ENCODE assay signal across 10 mouse cellular contexts in genomic region chr11:89065297-89065696, GRCm38 (mm10). TPM values are rescaled to one million over a fixed set of nuclear protein-coding genes. Genes with fewer than 3 reads are reported as not detected.
DNase-seq lines count a peak whose midpoint lies in the region; ATAC-seq and TF ChIP-seq lines count a peak whose summit lies in the region.
"Had no signal": no experiment of that assay in that cellular context is flagged by ENCODE, and none has a peak within 500 bp of the region (broad histone marks: within the 10 kb centered on the region; RNA-seq: fewer than 3 reads in every experiment).

No protein-coding gene starts in this region.

- no peaks in the 10 kb centered on the region for H3K27me3 ChIP-seq in embryonic facial prominence, embryonic 11.5 days (ENCODE audit: control insufficient read depth, insufficient read depth, low read length)
- no peaks in the 10 kb centered on the region for H3K27me3 ChIP-seq in embryonic facial prominence, embryonic 10.5 days (replicated peaks; ENCODE audit: low read depth, poor library complexity, severe bottlenecking)
- no peaks in the 10 kb centered on the region for H3K27me3 ChIP-seq in lung, postnatal 0 days (replicated peaks; ENCODE audit: insufficient read depth, low read length)
- H3K27me3 ChIP-seq: hindbrain, embryonic 15.5 days had no signal

- no peak overlapping the region for H3K27ac ChIP-seq in embryonic facial prominence, embryonic 11.5 days (replicated peaks; ENCODE audit: low read depth, low read length)
- H3K27ac ChIP-seq in embryonic facial prominence, embryonic 10.5 days (replicated peaks): no peak overlapping the region
- no peak overlapping the region for H3K27ac ChIP-seq in lung, postnatal 0 days (ENCODE audit: low read length)
- H3K27ac ChIP-seq: hindbrain, embryonic 15.5 days had no signal

- H3K4me1 ChIP-seq in embryonic facial prominence, embryonic 11.5 days (ENCODE audit: control insufficient read depth, insufficient read depth, low read length): no peaks in the 10 kb centered on the region
- H3K4me1 ChIP-seq in embryonic facial prominence, embryonic 10.5 days: peaks cover 10% of the 10 kb centered on the region
- H3K4me1 ChIP-seq in lung, postnatal 0 days (ENCODE audit: insufficient read depth, low read depth, low read length): no peaks in the 10 kb centered on the region

- peak; percentile 53 for TF ChIP-seq CTCF in lung, postnatal 0 days (IDR thresholded peaks at IDR 0.05)

- peak; percentile 26 for DNase-seq in embryonic facial prominence, embryonic 11.5 days (ENCODE audit: low spot score)
- DNase-seq in embryonic facial prominence, embryonic 10.5 days (ENCODE audit: low spot score): no peak
- no peak for DNase-seq in lung, postnatal 0 days (ENCODE audit: low spot score)
- no peak for DNase-seq in lung, postnatal 14 days
- peak; percentile 38 for DNase-seq in T-cell, adult 2 months (ENCODE audit: low spot score)
- DNase-seq in testis, postnatal 14 days (ENCODE audit: low spot score): peak; percentile 46
- no peak for DNase-seq in right cerebral cortex, adult 2 months (ENCODE audit: low spot score in 2 of 2)
- DNase-seq in frontal cortex, postnatal 25 days (ENCODE audit: low spot score in 2 of 2): no peak

- H3K4me3 ChIP-seq in embryonic facial prominence, embryonic 11.5 days (ENCODE audit: low read depth, low read length): no peak overlapping the region
- H3K4me3 ChIP-seq in embryonic facial prominence, embryonic 10.5 days: no peak overlapping the region
- no peak overlapping the region for H3K4me3 ChIP-seq in lung, postnatal 0 days (ENCODE audit: low read depth, low read length)
- H3K4me3 ChIP-seq: hindbrain, embryonic 15.5 days; megakaryocyte, embryonic 14.5 days had no signal

- no peak overlapping the region for H3K9ac ChIP-seq in embryonic facial prominence, embryonic 11.5 days (replicated peaks; ENCODE audit: low read length)
- H3K9ac ChIP-seq in lung, postnatal 0 days (replicated peaks; ENCODE audit: low read depth): no peak overlapping the region
- H3K9ac ChIP-seq: hindbrain, embryonic 15.5 days had no signal

- WGBS in embryonic facial prominence, embryonic 11.5 days: 95% methylated on average over 3 of the region's 3 CpGs
- WGBS in embryonic facial prominence, embryonic 10.5 days: 97% methylated on average over 3 of the region's 3 CpGs
- WGBS in lung, postnatal 0 days: 95% methylated on average over 3 of the region's 3 CpGs

- no peak overlapping the region for H3K4me2 ChIP-seq in embryonic facial prominence, embryonic 11.5 days (ENCODE audit: low read depth, low read length)
- no peak overlapping the region for H3K4me2 ChIP-seq in lung, postnatal 0 days (replicated peaks; ENCODE audit: low read depth, low read length)
- H3K4me2 ChIP-seq: hindbrain, embryonic 15.5 days had no signal

- TF ChIP-seq EP300 in lung, postnatal 0 days (IDR thresholded peaks at IDR 0.05): no peak

- no peaks in the 10 kb centered on the region for H3K36me3 ChIP-seq in embryonic facial prominence, embryonic 11.5 days (replicated peaks; ENCODE audit: control insufficient read depth, insufficient read depth, low read depth, low read length)
- H3K36me3 ChIP-seq in embryonic facial prominence, embryonic 10.5 days (replicated peaks): no peaks in the 10 kb centered on the region
- no peaks in the 10 kb centered on the region for H3K36me3 ChIP-seq in lung, postnatal 0 days (ENCODE audit: insufficient read depth, low read length)
- H3K36me3 ChIP-seq: hindbrain, embryonic 15.5 days had no signal

- no peak for ATAC-seq in embryonic facial prominence, embryonic 11.5 days (replicated peaks; ENCODE audit: insufficient number of reproducible peaks, low FRiP score, low TSS enrichment, low read depth)
- ATAC-seq in lung, postnatal 0 days: no peak

- no peaks in the 10 kb centered on the region for H3K9me3 ChIP-seq in embryonic facial prominence, embryonic 11.5 days (replicated peaks; ENCODE audit: control insufficient read depth, low read length)
- no peaks in the 10 kb centered on the region for H3K9me3 ChIP-seq in embryonic facial prominence, embryonic 10.5 days
- no peaks in the 10 kb centered on the region for H3K9me3 ChIP-seq in lung, postnatal 0 days (ENCODE audit: low read length)
- H3K9me3 ChIP-seq: hindbrain, embryonic 15.5 days had no signal

RNA-seq across cellular contexts. Expression of gene Dgke, which starts 1.4 kb away (rescaled TPM):
- 3.3 and 3.7 TPM in 2 replicates for polyA plus RNA-seq in embryonic facial prominence, embryonic 11.5 days (2014; fragmentation: Nextera tagmentation; extraction: Ambion mirVana)
- 4.5 and 4.7 TPM in 2 replicates for polyA plus RNA-seq in embryonic facial prominence, embryonic 10.5 days (2016; fragmentation: Nextera tagmentation; extraction: Ambion mirVana)
- polyA plus RNA-seq in lung, postnatal 0 days (2015; fragmentation: Nextera tagmentation; extraction: Ambion mirVana): 3.4 and 3.6 TPM in 2 replicates

RNA-seq across cellular contexts. Expression of gene Gm525, which starts 8.3 kb away (rescaled TPM):
- polyA plus RNA-seq in embryonic facial prominence, embryonic 11.5 days (2014; fragmentation: Nextera tagmentation; extraction: Ambion mirVana): not detected in 2 replicates
- polyA plus RNA-seq in embryonic facial prominence, embryonic 10.5 days (2016; fragmentation: Nextera tagmentation; extraction: Ambion mirVana): not detected in 2 replicates
- polyA plus RNA-seq in lung, postnatal 0 days (2015; fragmentation: Nextera tagmentation; extraction: Ambion mirVana): 0.25 and 0.27 TPM in 2 replicates
- polyA plus RNA-seq: hindbrain, embryonic 15.5 days had no signal

Comparison
In these comparisons a context has a peak if more than half of its experiments do, and no peak if none do; other contexts are left out.
1. DNase-seq: peak in embryonic facial prominence, embryonic 11.5 days (single experiment), T-cell, adult 2 months (single experiment) and testis, postnatal 14 days (single experiment); none in embryonic facial prominence, embryonic 10.5 days (single experiment), lung, postnatal 0 days (single experiment), lung, postnatal 14 days (single experiment), right cerebral cortex, adult 2 months (0 of 2) and frontal cortex, postnatal 25 days (0 of 2).